Mouse (Mus musculus) monocyte, adult 2 months (primary cell): ENCODE results near the gene Gm13279.
A peak's percentile ranks its signal among the peaks of the same experiment; 100 is the strongest.
"Not testable (repeated sequence)": the region's sequence is repeated elsewhere in the genome, so short reads cannot be mapped to it uniquely, and the experiment has no call there.

Experiments used
- DNase-seq, 2 experiments: peaks; one replicate each; pipeline ENCODE4 v3.0.0; 2022; ENCODE audit warnings: low spot score in 2 of 2, low read depth in 1 of 2

The Gm13279 gene

DNA sequence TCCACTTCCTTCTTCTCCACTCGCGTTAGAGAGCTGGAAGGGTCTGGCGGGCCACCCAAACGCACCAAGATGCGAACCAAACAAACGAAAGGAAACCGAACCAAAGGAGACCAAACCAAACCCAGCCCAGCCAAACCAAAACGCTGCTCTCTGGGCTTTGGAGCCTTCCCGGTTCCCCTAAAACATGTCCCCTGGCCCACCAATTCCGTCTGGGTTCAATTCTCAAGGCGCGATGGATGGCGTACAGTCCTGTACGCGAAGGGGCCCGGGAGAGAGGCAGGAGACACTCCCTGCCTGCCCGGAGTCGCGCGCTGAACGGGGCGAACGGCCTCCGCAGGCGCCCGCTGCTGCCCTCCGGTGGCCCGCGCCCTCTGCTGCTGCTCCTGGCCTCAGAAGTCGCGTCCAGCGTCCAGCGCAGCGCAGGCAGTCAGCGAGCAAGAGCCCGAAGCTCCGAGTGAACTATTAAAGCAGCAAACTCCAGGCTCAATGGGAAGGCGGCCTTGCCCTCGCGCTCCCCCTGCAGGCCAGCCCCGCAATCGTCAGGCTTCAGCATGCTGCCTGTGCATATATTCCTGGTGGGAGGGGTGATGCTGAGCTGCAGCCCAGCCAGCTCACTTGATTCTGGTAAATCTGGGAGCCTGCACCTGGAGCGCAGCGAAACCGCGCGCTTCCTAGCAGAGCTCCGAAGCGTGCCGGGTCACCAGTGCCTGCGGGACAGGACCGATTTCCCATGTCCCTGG, 3.1 kb upstream of the Gm13279 start, which contains the start of gene Gm13275:
Gm13275 (plus strand) TSS at position 552 of the 740 bp plus-strand sequence.
- peak; percentile 61 to 85 for DNase-seq

DNA sequence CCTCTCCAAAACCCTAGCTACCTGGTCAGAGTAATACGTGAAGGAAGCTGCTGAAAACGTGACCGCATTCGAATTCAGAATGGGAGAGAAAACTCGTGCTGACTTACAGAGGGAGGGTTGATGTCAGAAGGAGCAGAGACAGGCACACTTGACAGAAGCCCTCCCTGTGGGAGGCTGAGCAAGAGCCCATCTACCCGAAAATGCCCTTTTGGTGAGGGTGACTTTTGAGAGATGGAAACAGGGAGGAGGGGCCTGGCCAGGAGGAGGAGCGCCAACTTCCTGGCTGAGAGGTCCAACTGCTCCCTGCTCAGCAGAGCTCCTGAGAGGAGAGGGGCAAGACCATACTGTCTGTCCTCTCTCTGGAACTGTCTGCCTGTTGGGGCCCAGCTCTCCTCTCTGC, 2.2 kb downstream of the Gm13279 start, which contains the start of gene Gm13285:
Gm13285 (plus strand) TSS at position 301 of the 400 bp plus-strand sequence.
- DNase-seq = not testable (repeated sequence)

DNA sequence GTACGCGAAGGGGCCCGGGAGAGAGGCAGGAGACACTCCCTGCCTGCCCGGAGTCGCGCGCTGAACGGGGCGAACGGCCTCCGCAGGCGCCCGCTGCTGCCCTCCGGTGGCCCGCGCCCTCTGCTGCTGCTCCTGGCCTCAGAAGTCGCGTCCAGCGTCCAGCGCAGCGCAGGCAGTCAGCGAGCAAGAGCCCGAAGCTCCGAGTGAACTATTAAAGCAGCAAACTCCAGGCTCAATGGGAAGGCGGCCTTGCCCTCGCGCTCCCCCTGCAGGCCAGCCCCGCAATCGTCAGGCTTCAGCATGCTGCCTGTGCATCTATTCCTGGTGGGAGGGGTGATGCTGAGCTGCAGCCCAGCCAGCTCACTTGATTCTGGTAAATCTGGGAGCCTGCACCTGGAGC, 5.8 kb downstream of the Gm13279 start, which contains the start of gene Gm13287:
Gm13287 (plus strand) TSS at position 301 of the 400 bp plus-strand sequence.
- DNase-seq = not testable (repeated sequence)

DNA sequence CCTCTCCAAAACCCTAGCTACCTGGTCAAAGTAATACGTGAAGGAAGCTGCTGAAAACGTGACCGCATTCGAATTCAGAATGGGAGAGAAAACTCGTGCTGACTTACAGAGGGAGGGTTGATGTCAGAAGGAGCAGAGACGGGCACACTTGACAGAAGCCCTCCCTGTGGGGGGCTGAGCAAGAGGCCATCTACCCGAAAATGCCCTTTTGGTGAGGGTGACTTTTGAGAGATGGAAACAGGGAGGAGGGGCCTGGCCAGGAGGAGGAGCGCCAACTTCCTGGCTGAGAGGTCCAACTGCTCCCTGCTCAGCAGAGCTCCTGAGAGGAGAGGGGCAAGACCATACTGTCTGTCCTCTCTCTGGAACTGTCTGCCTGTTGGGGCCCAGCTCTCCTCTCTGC, 8.0 kb downstream of the Gm13279 start, which contains the start of gene Gm13288:
Gm13288 (plus strand) TSS at position 301 of the 400 bp plus-strand sequence.
- DNase-seq = not testable (repeated sequence)

DNA sequence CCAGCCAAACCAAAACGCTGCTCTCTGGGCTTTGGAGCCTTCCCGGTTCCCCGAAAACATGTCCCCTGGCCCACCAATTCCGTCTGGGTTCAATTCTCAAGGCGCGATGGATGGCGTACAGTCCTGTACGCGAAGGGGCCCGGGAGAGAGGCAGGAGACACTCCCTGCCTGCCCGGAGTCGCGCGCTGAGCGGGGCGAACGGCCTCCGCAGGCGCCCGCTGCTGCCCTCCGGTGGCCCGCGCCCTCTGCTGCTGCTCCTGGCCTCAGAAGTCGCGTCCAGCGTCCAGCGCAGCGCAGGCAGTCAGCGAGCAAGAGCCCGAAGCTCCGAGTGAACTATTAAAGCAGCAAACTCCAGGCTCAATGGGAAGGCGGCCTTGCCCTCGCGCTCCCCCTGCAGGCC, 8.6 kb downstream of the Gm13279 start:
- peak in 1 of 2 experiments; percentile 2 for DNase-seq

DNA sequence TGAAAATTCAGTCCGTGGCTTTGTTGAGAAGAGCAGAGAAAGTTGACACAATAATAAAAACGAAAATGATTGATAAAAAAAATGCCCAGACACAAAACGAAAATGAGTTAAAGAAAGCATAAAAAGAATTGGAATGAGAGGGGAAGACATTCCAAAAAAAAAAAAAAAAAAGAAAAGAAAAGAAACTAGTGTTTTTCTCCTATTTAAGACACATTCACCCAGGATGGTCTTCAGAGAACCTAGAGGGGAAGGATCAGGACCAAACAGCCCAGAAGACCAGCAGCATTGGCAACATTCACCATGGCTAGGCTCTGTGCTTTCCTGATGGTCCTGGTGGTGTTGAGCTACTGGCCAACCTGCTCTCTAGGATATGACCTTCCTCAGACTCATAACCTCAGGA, 18.7 kb downstream of the Gm13279 start, which contains the start of gene Ifna7:
Ifna7 (plus strand) TSS at position 301 of the 400 bp plus-strand sequence.
- no peak for DNase-seq

DNA sequence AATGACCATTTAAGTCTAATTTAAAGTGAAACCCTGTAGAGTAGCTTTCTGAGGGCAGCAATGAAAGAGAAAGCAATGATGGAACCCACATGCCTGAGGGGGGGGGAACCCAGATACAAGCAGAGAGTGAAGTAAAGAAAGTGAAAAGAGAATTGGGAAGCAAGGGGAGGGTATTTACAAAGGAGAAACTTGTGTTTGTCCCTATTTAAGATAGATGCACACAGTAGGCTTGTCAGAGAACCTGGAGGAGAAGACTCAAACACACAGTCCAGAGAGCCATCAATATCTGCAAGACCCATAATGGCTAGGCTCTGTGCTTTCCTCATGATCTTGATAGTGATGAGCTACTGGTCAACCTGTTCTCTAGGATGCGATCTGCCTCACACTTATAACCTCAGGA, 22.5 kb downstream of the Gm13279 start, which contains the start of gene Ifna11:
Ifna11 (plus strand) TSS at position 301 of the 400 bp plus-strand sequence.
- DNase-seq = no peak

DNA sequence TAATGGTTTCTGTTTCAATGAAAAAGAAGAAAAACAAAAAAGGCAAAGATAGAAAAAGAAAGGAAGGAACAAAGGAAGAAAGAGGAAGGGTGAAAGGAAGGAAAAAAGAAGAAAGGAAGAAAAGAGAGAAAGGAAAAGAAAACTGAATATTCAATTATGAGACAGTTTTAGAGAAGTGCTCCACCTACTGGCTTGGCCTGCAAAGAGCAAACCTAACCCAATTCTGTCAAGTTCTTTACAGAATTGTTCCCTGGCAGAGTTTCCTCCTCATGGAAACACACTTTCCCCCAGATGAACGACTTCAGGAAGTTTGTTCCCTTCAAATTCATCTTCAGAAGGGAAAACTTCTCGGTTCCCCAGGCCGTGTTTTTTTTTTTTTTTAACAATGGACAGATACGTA, 25.8 kb downstream of the Gm13279 start:
- DNase-seq = no peak

DNA sequence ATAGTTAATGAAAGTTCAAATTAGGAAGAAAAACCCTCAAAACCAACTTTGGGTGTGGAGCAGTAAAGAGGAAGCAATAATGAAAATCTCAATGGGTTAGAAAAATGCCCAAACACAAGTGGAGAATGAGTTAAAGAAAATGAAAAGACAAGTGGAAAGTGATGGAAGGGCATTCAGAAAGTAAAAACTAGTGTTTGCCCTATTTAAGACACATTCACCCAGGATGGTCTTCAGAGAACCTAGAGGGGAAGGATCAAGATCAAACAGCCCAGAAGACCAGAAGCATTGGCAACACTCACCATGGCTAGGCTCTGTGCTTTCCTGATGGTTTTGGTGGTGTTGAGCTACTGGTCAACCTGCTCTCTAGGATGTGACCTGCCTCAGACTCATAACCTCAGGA, 29.9 kb downstream of the Gm13279 start, which contains the start of gene Ifna6:
Ifna6 (plus strand) TSS at position 301 of the 400 bp plus-strand sequence.
- not testable (repeated sequence) for DNase-seq

DNA sequence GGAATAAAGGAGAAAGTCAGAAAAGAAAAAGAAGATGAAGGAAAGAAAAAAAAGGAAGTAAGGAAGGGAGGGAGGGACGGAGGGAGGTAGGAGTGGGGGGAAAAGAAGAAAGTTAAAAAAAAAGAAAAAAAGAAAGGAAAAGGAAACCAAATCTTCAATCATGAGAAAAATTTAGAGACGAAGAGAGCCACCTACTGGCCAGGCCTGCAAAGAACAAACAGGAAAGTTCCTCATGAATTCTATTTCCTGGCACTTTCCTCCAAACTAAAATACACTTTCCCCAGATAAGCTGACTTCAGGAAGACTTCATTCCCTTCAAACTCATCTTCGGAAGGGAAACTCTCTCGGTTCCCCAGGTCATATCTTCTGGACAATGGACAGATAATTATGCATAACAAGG, 33.3 kb downstream of the Gm13279 start:
- DNase-seq = no peak

DNA sequence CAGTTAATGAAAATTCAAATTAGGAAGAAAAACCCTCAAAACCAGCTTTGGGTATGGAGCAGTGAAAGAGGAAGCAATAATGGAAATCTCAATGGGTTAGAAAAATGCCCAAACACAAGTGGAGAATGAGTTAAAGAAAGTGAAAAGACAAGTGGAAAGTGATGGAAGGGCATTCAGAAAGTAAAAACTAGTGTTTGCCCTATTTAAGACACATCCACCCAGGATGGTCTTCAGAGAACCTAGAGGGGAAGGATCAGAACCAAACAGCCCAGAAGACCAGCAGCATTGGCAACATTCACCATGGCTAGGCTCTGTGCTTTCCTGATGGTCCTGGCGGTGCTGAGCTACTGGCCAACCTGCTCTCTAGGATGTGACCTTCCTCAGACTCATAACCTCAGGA, 38.0 kb downstream of the Gm13279 start, which contains the start of gene Ifna5:
Ifna5 (plus strand) TSS at position 301 of the 400 bp plus-strand sequence.
- not testable (repeated sequence) for DNase-seq

DNA sequence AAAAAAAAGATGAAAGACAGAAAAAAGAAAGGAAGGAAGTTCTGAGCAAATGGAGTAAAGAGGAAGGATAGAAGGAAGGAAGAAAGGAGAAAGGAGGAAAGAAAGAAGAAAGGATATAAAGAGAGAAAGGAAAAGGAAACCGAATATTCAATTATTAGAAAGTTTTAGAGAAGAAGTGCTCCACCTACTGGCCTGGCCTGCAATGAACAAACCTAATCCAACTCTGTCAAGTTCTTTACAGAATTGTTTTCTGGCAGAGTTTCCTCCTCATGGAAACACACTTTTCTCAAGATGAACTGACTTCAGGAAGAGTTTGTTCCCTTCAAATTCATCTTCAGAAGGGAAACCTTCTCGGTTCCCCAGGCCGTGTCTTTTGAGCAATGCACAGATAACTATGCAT, 41.6 kb downstream of the Gm13279 start:
- no peak for DNase-seq

DNA sequence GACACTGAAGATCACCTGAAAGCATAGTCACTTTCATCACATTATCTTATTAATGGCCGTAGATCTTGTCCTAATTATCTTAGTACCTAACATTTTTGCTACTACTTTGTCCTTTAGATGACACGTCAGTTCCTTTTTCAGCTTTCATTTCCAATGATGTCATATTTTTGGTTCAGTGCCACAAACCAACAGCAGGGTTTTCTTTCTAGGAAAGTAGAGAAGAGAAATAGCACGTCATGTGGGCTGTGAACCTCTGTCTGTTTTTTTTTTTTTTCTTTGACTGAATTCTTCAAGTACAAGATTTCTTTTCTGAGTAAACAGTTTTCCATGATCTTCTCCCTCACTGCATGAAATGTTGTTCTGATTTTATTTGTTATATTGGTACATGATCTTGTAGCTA, 42.9 kb downstream of the Gm13279 start:
- no peak for DNase-seq

DNA sequence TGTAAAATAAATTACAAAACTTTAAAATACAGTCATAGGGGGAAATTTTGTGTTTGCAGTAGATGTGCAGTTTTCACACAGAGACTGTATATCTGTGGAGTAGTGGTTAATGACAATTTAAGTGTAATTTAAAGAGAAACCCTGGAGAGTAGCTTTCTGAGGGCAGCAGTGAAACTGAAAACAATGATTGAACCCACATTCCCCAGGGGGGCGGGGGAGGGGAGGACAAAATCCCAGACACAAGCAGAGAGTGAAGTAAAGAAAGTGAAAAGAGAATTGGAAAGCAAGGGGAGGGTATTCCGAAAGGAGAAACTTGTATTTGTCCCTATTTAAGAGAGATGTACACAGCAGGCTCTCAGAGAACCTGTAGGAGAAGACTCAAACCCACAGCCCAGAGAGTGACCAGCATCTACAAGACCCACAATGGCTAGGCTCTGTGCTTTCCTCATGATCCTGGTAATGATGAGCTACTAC, 44.3 kb downstream of the Gm13279 start, which contains the start of gene Ifna4:
Ifna4 (plus strand) TSS at position 424 of the 474 bp plus-strand sequence.
- no peak for DNase-seq

DNA sequence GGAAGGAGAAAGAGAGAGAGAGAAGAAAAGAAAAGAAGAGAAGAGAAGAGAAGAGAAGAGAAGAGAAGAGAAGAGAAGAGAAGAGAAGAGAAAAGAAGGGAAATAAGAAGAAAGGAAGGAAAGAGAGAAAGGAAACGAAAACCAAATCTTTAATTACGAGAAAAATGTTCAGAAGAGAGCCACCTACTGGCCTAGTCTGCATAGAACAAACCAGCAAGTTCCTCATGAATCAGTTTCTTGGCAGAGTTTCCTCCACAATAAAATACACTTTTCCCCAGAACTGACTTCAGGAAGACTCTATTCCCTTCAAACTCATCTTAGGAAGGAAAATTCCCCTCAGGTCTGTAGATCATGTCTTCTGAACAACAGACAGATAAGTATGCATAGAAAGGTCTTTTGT, 48.1 kb downstream of the Gm13279 start:
- DNase-seq = no peak
